ENCODE assay signal across 8 mouse cellular contexts in the genomic region with DNA sequence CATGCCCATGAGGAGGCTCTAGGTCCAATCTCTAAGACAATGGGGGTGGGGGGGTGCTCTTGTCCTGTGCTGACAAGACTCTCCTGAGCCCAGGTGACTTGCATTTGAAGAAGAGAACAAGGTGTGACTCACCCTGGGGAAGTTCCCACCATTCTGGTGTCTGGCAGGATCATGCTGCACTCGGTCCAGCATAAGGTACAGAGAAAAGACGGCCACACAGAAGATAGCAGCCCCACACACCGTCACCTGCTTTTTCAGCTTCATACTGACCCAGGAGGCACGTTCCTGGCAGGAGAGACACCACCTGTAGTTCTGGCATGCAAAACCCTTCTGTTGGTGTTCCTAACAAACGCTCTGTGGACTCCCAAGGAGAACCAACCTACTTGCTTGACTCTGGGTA. TPM values are rescaled to one million over a fixed set of nuclear protein-coding genes. Genes with fewer than 3 reads are reported as not detected.
DNase-seq lines count a peak whose midpoint lies in the region; ATAC-seq and TF ChIP-seq lines count a peak whose summit lies in the region.

No protein-coding gene starts in this region.

- H3K36me3 ChIP-seq in heart, embryonic 14.5 days (ENCODE audit: control insufficient read depth, insufficient read depth, low read length) = peaks cover 35% of the 10 kb centered on the region
- H3K36me3 ChIP-seq in hindbrain, embryonic 13.5 days = peaks cover 41% of the 10 kb centered on the region
- peaks cover 5% of the 10 kb centered on the region; the same call in 1 of the 2 replicates for H3K36me3 ChIP-seq in midbrain, embryonic 11.5 days (ENCODE audit: control insufficient read depth, insufficient read depth, low read length)

- no peak for TF ChIP-seq POLR2A in bone marrow macrophage, adult 2 months (IDR thresholded peaks at IDR 0.05; ENCODE audit: borderline replicate concordance, low read depth, low read length)

- no peak overlapping the region for H3K9ac ChIP-seq in heart, embryonic 14.5 days (ENCODE audit: low read length)
- H3K9ac ChIP-seq in hindbrain, embryonic 13.5 days = peak overlapping the region; percentile 93; the same call in 1 of the 2 replicates
- peak overlapping the region; percentile 14; the same call in 1 of the 2 replicates for H3K9ac ChIP-seq in midbrain, embryonic 11.5 days (ENCODE audit: low read length)

- ATAC-seq in heart, embryonic 14.5 days (ENCODE audit: insufficient number of reproducible peaks, insufficient read depth, low FRiP score, low read depth) = no peak
- no peak for ATAC-seq in hindbrain, embryonic 13.5 days (ENCODE audit: low FRiP score)
- ATAC-seq in midbrain, embryonic 11.5 days (ENCODE audit: low FRiP score) = no peak

- H3K9me3 ChIP-seq in heart, embryonic 14.5 days (ENCODE audit: control insufficient read depth, low read length) = no peaks in the 10 kb centered on the region
- no peaks in the 10 kb centered on the region for H3K9me3 ChIP-seq in hindbrain, embryonic 13.5 days
- no peaks in the 10 kb centered on the region for H3K9me3 ChIP-seq in midbrain, embryonic 11.5 days (ENCODE audit: control insufficient read depth, low read length)

- H3K4me3 ChIP-seq in heart, embryonic 14.5 days (ENCODE audit: control insufficient read depth in 1 of 2, insufficient read depth in 1 of 2, low read depth in 1 of 2, low read length in 2 of 2) = no peak overlapping the region
- H3K4me3 ChIP-seq in bone marrow macrophage, adult 2 months (ENCODE audit: insufficient read depth, low read length) = peak overlapping the region; percentile 78
- peak overlapping the region; percentile 83 for H3K4me3 ChIP-seq in hindbrain, embryonic 13.5 days
- no peak overlapping the region for H3K4me3 ChIP-seq in midbrain, embryonic 11.5 days (ENCODE audit: low read depth, low read length)

- H3K27ac ChIP-seq in heart, embryonic 14.5 days (replicated peaks in 1 of 2; ENCODE audit: control insufficient read depth in 1 of 2, insufficient read depth in 1 of 2, low read depth in 2 of 2, low read length in 2 of 2) = peak overlapping the region in 1 of 2 experiments; percentile 15; a peak in 1 of 4 replicates
- H3K27ac ChIP-seq in bone marrow macrophage, adult 2 months (ENCODE audit: insufficient read depth, low read depth, low read length) = peak overlapping the region; percentile 85
- H3K27ac ChIP-seq in hindbrain, embryonic 13.5 days = no peak overlapping the region
- H3K27ac ChIP-seq in midbrain, embryonic 11.5 days (ENCODE audit: low read depth, low read length) = no peak overlapping the region

- no peak for TF ChIP-seq CTCF in bone marrow macrophage, adult 2 months (IDR thresholded peaks at IDR 0.05; ENCODE audit: low read depth, low read length)

- H3K4me2 ChIP-seq in heart, embryonic 14.5 days (ENCODE audit: low read length) = peak overlapping the region; percentile 76
- H3K4me2 ChIP-seq in hindbrain, embryonic 13.5 days = peak overlapping the region; percentile 74
- no peak overlapping the region for H3K4me2 ChIP-seq in midbrain, embryonic 11.5 days

- 65% methylated on average over 5 of the region's 5 CpGs for WGBS in heart, embryonic 14.5 days
- 76% methylated on average over 5 of the region's 5 CpGs for WGBS in hindbrain, embryonic 13.5 days
- 75% methylated on average over 5 of the region's 5 CpGs for WGBS in midbrain, embryonic 11.5 days

- no peaks in the 10 kb centered on the region for H3K27me3 ChIP-seq in heart, embryonic 14.5 days (ENCODE audit: control insufficient read depth, insufficient read depth, low read length)
- H3K27me3 ChIP-seq in hindbrain, embryonic 13.5 days = no peaks in the 10 kb centered on the region
- H3K27me3 ChIP-seq in midbrain, embryonic 11.5 days (ENCODE audit: control insufficient read depth, insufficient read depth, low read length) = no peaks in the 10 kb centered on the region

- H3K4me1 ChIP-seq in heart, embryonic 14.5 days (ENCODE audit: control insufficient read depth in 2 of 2, insufficient read depth in 2 of 2, low read length in 2 of 2) = peaks cover 10 to 20% of the 10 kb centered on the region in 2 experiments
- peaks cover 22% of the 10 kb centered on the region for H3K4me1 ChIP-seq in bone marrow macrophage, adult 2 months (ENCODE audit: control insufficient read depth, insufficient read depth, low read length)
- peaks cover 19% of the 10 kb centered on the region for H3K4me1 ChIP-seq in hindbrain, embryonic 13.5 days (replicated peaks)
- H3K4me1 ChIP-seq in midbrain, embryonic 11.5 days (ENCODE audit: control insufficient read depth, insufficient read depth, low read length) = peaks cover 11% of the 10 kb centered on the region

- DNase-seq in heart, adult 9 months (ENCODE audit: low spot score in 2 of 2) = no peak
- no peak for DNase-seq in midbrain, embryonic 11.5 days (ENCODE audit: low spot score, missing footprints)
- no peak for DNase-seq in adrenal gland, adult 18-20 months (ENCODE audit: low spot score in 2 of 2)
- DNase-seq in yolk sac, embryonic 10.5 days (ENCODE audit: low spot score) = no peak
- DNase-seq in layer of hippocampus, postnatal 10 days (ENCODE audit: low spot score in 2 of 2) = no peak

RNA-seq across cellular contexts. Expression of a gene that starts 1.7 kb away (rescaled TPM):
- polyA plus RNA-seq in heart, embryonic 14.5 days (2014; fragmentation: Nextera tagmentation; extraction: Ambion mirVana) = 15.9 and 19.5 TPM in 2 replicates
- polyA plus RNA-seq in bone marrow macrophage, adult 2 months (2012; ENCODE audit: insufficient read depth, insufficient read length, missing spikeins) = 75.2 and 75.7 TPM in 2 replicates
- 20.8 and 23.4 TPM in 2 replicates for polyA plus RNA-seq in hindbrain, embryonic 13.5 days (2015; fragmentation: Nextera tagmentation; extraction: Ambion mirVana)
- 5.8 and 6.9 TPM in 2 replicates for polyA plus RNA-seq in midbrain, embryonic 11.5 days (2014; fragmentation: Nextera tagmentation; extraction: Ambion mirVana)
- total RNA-seq in adrenal gland, adult 18-20 months (2021) = 10 to 100 TPM; 76.6 to 88.8 TPM
- 100 to 1,000 TPM; 106 to 115 TPM for total RNA-seq in layer of hippocampus, postnatal 10 days (2021)

RNA-seq across cellular contexts. Expression of a gene that starts 18.3 kb away (rescaled TPM):
- 12.3 and 13.5 TPM in 2 replicates for polyA plus RNA-seq in heart, embryonic 14.5 days (2014; fragmentation: Nextera tagmentation; extraction: Ambion mirVana)
- polyA plus RNA-seq in bone marrow macrophage, adult 2 months (2012; ENCODE audit: insufficient read depth, insufficient read length, missing spikeins) = 238 TPM in 2 replicates
- 6.1 and 6.9 TPM in 2 replicates for polyA plus RNA-seq in hindbrain, embryonic 13.5 days (2015; fragmentation: Nextera tagmentation; extraction: Ambion mirVana)
- 7.3 and 7.6 TPM in 2 replicates for polyA plus RNA-seq in midbrain, embryonic 11.5 days (2014; fragmentation: Nextera tagmentation; extraction: Ambion mirVana)
- 10 to 100 TPM in 1 of 2 experiments, 1 to 10 TPM in 1; 8.4 to 13.0 TPM for total RNA-seq in adrenal gland, adult 18-20 months (2021)
- total RNA-seq in layer of hippocampus, postnatal 10 days (2021) = 10 to 100 TPM in 1 of 2 experiments, 1 to 10 TPM in 1; 5.2 to 10.6 TPM

RNA-seq across cellular contexts. Expression of a gene that starts 26.6 kb away (rescaled TPM):
- 18.2 and 23.1 TPM in 2 replicates for polyA plus RNA-seq in heart, embryonic 14.5 days (2014; fragmentation: Nextera tagmentation; extraction: Ambion mirVana)
- polyA plus RNA-seq in bone marrow macrophage, adult 2 months (2012; ENCODE audit: insufficient read depth, insufficient read length, missing spikeins) = 6.2 and 7.5 TPM in 2 replicates
- 19.6 and 21.4 TPM in 2 replicates for polyA plus RNA-seq in hindbrain, embryonic 13.5 days (2015; fragmentation: Nextera tagmentation; extraction: Ambion mirVana)
- polyA plus RNA-seq in midbrain, embryonic 11.5 days (2014; fragmentation: Nextera tagmentation; extraction: Ambion mirVana) = 25.6 and 26.9 TPM in 2 replicates
- total RNA-seq in adrenal gland, adult 18-20 months (2021) = 10 to 100 TPM; 38.5 to 45.9 TPM
- 10 to 100 TPM; 37.2 to 44.9 TPM for total RNA-seq in layer of hippocampus, postnatal 10 days (2021)

RNA-seq across cellular contexts. Expression of a gene that starts 28.7 kb away (rescaled TPM):
- polyA plus RNA-seq in heart, embryonic 14.5 days (2014; fragmentation: Nextera tagmentation; extraction: Ambion mirVana) = 11.2 and 12.0 TPM in 2 replicates
- polyA plus RNA-seq in bone marrow macrophage, adult 2 months (2012; ENCODE audit: insufficient read depth, insufficient read length, missing spikeins) = 13.3 and 17.6 TPM in 2 replicates
- polyA plus RNA-seq in hindbrain, embryonic 13.5 days (2015; fragmentation: Nextera tagmentation; extraction: Ambion mirVana) = 55.5 and 61.5 TPM in 2 replicates
- 28.8 and 30.4 TPM in 2 replicates for polyA plus RNA-seq in midbrain, embryonic 11.5 days (2014; fragmentation: Nextera tagmentation; extraction: Ambion mirVana)
- total RNA-seq in adrenal gland, adult 18-20 months (2021) = 10 to 100 TPM; 71.5 to 85.8 TPM
- total RNA-seq in layer of hippocampus, postnatal 10 days (2021) = 10 to 100 TPM; 47.9 to 61.9 TPM

RNA-seq across cellular contexts. Expression of a gene that starts 35.8 kb away (rescaled TPM):
- polyA plus RNA-seq in heart, embryonic 14.5 days (2014; fragmentation: Nextera tagmentation; extraction: Ambion mirVana) = 17.9 and 25.2 TPM in 2 replicates
- 70.6 and 73.7 TPM in 2 replicates for polyA plus RNA-seq in bone marrow macrophage, adult 2 months (2012; ENCODE audit: insufficient read depth, insufficient read length, missing spikeins)
- 4.0 and 4.7 TPM in 2 replicates for polyA plus RNA-seq in hindbrain, embryonic 13.5 days (2015; fragmentation: Nextera tagmentation; extraction: Ambion mirVana)
- 2.7 TPM in 2 replicates for polyA plus RNA-seq in midbrain, embryonic 11.5 days (2014; fragmentation: Nextera tagmentation; extraction: Ambion mirVana)
- total RNA-seq in adrenal gland, adult 18-20 months (2021) = 100 to 1,000 TPM; 143 to 158 TPM
- 10 to 100 TPM; 53.6 to 56.6 TPM for total RNA-seq in layer of hippocampus, postnatal 10 days (2021)

Comparison
In these comparisons a context has a peak if more than half of its experiments do, and no peak if none do; other contexts are left out.
1. H3K4me3 ChIP-seq: peak in bone marrow macrophage, adult 2 months (single experiment) and hindbrain, embryonic 13.5 days (single experiment); none in heart, embryonic 14.5 days (0 of 2) and midbrain, embryonic 11.5 days (single experiment).
2. RNA of a gene that starts 18.3 kb away (polyA plus RNA-seq): 238 TPM in bone marrow macrophage, adult 2 months; 12.3 to 13.5 TPM in heart, embryonic 14.5 days, 7.3 to 7.6 TPM in midbrain, embryonic 11.5 days and 6.1 to 6.9 TPM in hindbrain, embryonic 13.5 days; every median in the first group is over 10 times any median in the second.